Mouse (Mus musculus): ENCODE results near the gene Atp6v1g2. TPM values are rescaled to one million over a fixed set of nuclear protein-coding genes. Genes with fewer than 3 reads are reported as not detected.

The Atp6v1g2 gene
- polyA plus RNA-seq, 1 experiment, result 5.0 TPM

DNA sequence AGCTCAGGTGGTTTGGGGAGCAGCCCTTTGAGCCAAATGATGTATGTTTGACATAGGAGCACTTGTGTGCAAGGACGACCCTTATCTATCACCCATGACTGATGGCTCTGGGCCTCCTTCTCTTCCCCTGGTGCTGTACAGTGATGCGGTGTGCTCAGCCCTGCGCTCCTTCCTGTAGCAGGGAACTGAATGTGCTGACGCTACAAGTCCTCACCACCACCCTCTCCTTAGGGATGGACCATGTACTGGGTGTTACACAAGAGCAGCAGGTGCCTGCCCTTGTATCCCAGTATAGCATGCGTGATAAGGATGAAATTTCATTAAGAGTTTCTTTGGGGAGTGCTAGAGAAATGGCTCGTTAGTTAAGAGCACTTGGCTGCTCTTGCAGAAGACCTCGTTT, 13.7 kb downstream of the Atp6v1g2 start:
- WGBS, result 87% methylated on average over 7 of the region's 7 CpGs
- Histone ChIP-seq H3K4me3 (ENCODE audit: extremely low read depth, insufficient read depth, insufficient read length) (no peak overlapping the region), H3K36me3 (ENCODE audit: control insufficient read depth, insufficient read depth, low read length) (peaks cover 64% of the 10 kb centered on the region), H3K27ac (ENCODE audit: insufficient read depth, low read length) (no peak overlapping the region), H3K27me3 (ENCODE audit: control insufficient read depth, insufficient read depth, low read length) (no peaks in the 10 kb centered on the region), H3K4me1 (ENCODE audit: control insufficient read depth, insufficient read depth, insufficient read length) (peaks cover 4% of the 10 kb centered on the region; the same call in 1 of the 2 replicates)
- no peak for DNase-seq (ENCODE audit: low read depth in 1 of 2, low spot score in 2 of 2)
- TF ChIP-seq CTCF (IDR thresholded peaks at IDR 0.05; ENCODE audit: extremely low read depth, insufficient read depth, insufficient read length, insufficient replicate concordance), result no peak
- TF ChIP-seq POLR2A (IDR thresholded peaks at IDR 0.05; ENCODE audit: low read depth, low read length), result no peak

DNA sequence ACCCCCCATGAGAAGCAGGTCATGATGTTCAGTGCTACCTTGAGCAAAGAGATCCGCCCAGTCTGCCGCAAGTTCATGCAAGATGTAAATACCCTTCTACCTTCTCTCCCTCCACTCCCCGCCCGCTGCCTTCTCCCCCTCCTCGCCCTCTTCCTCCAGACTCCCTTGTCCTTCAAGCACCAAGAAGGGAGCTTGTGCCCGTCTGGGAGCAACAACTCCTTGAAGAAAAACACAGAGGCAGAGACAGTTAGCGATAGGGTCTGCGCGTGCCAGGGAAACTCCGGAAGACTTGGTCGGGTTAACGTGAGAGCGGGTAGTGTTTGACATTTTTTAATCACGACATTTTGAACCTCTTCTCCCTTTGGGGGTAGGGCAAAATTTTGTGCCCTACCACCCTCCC, 15.5 kb downstream of the Atp6v1g2 start:
- Histone ChIP-seq H3K27ac (ENCODE audit: insufficient read depth, low read length) (no peak overlapping the region), H3K4me1 (ENCODE audit: control insufficient read depth, insufficient read depth, insufficient read length) (no peaks in the 10 kb centered on the region; the same call in 1 of the 2 replicates), H3K4me3 (ENCODE audit: extremely low read depth, insufficient read depth, insufficient read length) (no peak overlapping the region), H3K36me3 (ENCODE audit: control insufficient read depth, insufficient read depth, low read length) (peaks cover 76% of the 10 kb centered on the region), H3K27me3 (ENCODE audit: control insufficient read depth, insufficient read depth, low read length) (no peaks in the 10 kb centered on the region)
- no peak for TF ChIP-seq POLR2A (IDR thresholded peaks at IDR 0.05; ENCODE audit: low read depth, low read length)
- no peak for TF ChIP-seq CTCF (IDR thresholded peaks at IDR 0.05; ENCODE audit: extremely low read depth, insufficient read depth, insufficient read length, insufficient replicate concordance)
- DNase-seq (ENCODE audit: low read depth in 1 of 2, low spot score in 2 of 2), result no peak
- WGBS, result 88% methylated on average over 14 of the region's 14 CpGs

DNA sequence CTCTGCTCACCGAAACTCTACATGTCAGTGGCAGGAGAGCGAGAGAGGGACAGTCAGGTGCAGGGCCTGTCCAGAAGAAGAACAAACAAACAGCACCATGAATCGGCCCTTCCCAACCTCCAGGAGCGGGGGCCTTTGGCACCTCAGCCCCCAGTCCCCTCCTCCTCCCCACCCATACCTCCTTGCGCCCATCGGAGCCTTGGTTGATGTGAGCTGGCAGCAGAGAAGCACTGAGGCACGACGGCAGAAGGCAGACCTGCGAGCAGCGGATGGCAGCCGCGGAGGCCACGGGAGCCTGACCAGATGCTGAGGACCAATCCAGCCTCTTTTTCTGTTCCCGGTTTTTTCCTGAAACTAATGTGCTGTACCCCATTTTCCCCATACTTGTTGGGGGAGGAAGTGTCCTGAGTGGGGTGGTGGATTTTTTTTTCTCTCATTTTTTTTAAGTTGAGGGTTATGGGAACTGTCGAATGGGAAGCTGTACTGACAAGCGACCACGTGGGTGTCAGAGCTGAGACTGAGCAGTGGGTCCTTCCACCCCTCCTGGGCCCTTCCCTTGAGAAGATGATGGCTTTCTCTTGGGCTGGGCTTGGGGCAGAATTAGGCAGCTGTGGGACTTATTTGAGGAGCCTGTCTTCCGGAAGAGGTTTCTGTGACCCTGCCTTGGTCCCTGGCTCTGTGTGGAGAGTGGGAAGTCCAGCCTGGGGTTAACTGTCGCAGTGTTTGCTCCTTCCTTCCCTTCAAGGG, 16.2 kb downstream of the Atp6v1g2 start:
- no peak for DNase-seq (ENCODE audit: low read depth in 1 of 2, low spot score in 2 of 2)
- Histone ChIP-seq H3K27ac (ENCODE audit: insufficient read depth, low read length) (no peak overlapping the region), H3K4me1 (ENCODE audit: control insufficient read depth, insufficient read depth, insufficient read length) (no peaks in the 10 kb centered on the region; the same call in 1 of the 2 replicates), H3K27me3 (ENCODE audit: control insufficient read depth, insufficient read depth, low read length) (no peaks in the 10 kb centered on the region), H3K36me3 (ENCODE audit: control insufficient read depth, insufficient read depth, low read length) (peaks cover 73% of the 10 kb centered on the region), H3K4me3 (ENCODE audit: extremely low read depth, insufficient read depth, insufficient read length) (no peak overlapping the region)
- WGBS, result 85% methylated on average over 19 of the region's 19 CpGs
- TF ChIP-seq POLR2A (IDR thresholded peaks at IDR 0.05; ENCODE audit: low read depth, low read length) (no peak), CTCF (IDR thresholded peaks at IDR 0.05; ENCODE audit: extremely low read depth, insufficient read depth, insufficient read length, insufficient replicate concordance) (no peak)

DNA sequence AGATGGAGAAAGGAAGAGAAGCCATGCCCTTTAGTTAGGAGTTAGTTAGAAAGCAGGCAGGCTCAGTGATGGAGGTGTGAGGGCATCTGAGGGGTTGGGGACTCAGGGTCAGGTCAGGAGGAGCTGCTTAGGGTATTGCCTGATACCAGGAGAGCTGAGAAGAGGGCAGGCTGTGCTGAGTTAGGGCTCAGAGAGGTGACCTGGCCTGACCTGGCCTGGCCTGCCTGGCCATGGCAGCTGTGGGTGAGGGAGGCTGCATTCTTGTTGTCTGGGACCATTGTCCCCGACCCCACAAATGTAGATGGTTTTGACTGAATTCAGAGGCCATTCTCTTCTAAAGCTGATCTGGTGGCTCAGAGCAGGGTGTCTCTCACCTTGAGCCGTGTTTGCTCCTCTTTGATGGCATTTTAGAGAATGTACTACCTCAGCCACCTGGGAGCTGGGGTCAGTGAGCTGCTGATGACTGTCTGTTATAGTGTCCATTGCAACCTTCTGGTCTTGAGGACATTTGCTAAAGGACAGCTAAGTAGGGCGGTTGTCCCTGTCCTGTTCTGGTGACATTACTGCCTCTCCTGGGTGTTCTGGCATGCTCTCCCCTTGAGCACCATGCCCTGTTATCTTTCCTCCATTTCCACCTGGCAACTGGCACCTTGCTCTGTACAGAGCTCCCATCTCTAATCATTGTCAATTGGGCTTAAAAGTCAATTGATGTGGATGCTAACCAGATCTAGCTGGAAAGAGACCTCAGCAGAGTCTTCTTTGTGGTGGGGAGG, 17.1 kb downstream of the Atp6v1g2 start:
- H3K27ac ChIP-seq (ENCODE audit: insufficient read depth, low read length), result no peak overlapping the region
- no peak for DNase-seq (ENCODE audit: low read depth in 1 of 2, low spot score in 2 of 2)
- no peaks in the 10 kb centered on the region; the same call in 1 of the 2 replicates for H3K4me1 ChIP-seq (ENCODE audit: control insufficient read depth, insufficient read depth, insufficient read length)
- TF ChIP-seq CTCF (IDR thresholded peaks at IDR 0.05; ENCODE audit: extremely low read depth, insufficient read depth, insufficient read length, insufficient replicate concordance), result no peak
- TF ChIP-seq POLR2A (IDR thresholded peaks at IDR 0.05; ENCODE audit: low read depth, low read length), result no peak
- peaks cover 65% of the 10 kb centered on the region for H3K36me3 ChIP-seq (ENCODE audit: control insufficient read depth, insufficient read depth, low read length)
- H3K4me3 ChIP-seq (ENCODE audit: extremely low read depth, insufficient read depth, insufficient read length), result no peak overlapping the region
- WGBS, result 97% methylated on average over 3 of the region's 3 CpGs
- no peaks in the 10 kb centered on the region for H3K27me3 ChIP-seq (ENCODE audit: control insufficient read depth, insufficient read depth, low read length)

DNA sequence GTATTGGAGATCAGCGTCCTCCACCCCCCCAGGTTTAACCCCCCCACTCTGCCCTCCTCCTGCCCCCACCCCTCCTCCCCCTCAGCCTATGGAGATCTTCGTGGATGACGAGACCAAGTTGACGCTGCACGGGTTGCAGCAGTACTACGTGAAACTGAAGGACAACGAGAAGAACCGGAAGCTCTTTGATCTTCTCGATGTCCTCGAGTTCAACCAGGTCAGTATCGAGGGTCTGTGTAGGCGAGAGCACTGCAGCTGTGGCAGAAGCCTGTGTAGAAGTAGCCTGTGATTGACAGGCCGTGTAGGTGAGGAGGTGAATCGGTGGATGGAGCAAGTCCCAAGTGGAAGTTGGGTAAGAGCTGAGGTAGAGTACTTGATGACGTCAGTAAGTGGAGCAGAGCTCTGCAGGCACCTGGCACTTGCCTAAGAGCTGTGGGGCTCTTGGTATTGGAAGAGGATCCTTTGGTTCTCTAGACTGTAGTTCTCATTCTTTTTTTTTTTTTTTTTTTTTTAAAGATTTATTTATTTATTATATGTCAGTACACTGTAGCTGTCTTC, 17.8 kb downstream of the Atp6v1g2 start:
- 91% methylated on average over 15 of the region's 15 CpGs for WGBS
- Histone ChIP-seq H3K27me3 (ENCODE audit: control insufficient read depth, insufficient read depth, low read length) (no peaks in the 10 kb centered on the region), H3K36me3 (ENCODE audit: control insufficient read depth, insufficient read depth, low read length) (peaks cover 63% of the 10 kb centered on the region), H3K4me1 (ENCODE audit: control insufficient read depth, insufficient read depth, insufficient read length) (no peaks in the 10 kb centered on the region), H3K27ac (ENCODE audit: insufficient read depth, low read length) (no peak overlapping the region), H3K4me3 (ENCODE audit: extremely low read depth, insufficient read depth, insufficient read length) (no peak overlapping the region)
- no peak for TF ChIP-seq CTCF (IDR thresholded peaks at IDR 0.05; ENCODE audit: extremely low read depth, insufficient read depth, insufficient read length, insufficient replicate concordance)
- no peak for TF ChIP-seq POLR2A (IDR thresholded peaks at IDR 0.05; ENCODE audit: low read depth, low read length)
- no peak for DNase-seq (ENCODE audit: low read depth in 1 of 2, low spot score in 2 of 2)

DNA sequence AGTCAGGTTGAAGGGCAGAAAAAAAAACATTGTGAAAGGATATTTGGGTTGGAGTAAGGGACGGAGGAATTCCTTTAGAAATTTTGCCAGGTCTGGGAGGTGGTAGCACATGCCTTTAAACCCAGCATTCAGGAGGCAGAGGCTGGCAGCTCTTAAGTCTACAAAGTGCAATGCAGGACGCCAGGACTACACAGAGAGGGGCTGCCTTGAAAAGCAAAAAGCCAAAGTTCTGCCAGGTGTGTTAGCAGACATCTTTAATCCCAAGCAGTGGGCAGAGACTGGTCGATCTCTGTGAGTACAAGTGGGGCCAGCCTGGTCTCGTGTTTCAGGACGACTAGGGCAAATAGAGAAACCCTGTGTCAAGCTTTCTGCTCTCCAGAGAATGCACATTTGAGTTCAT, 18.5 kb downstream of the Atp6v1g2 start:
- Histone ChIP-seq H3K27ac (ENCODE audit: insufficient read depth, low read length) (no peak overlapping the region), H3K36me3 (ENCODE audit: control insufficient read depth, insufficient read depth, low read length) (peaks cover 56% of the 10 kb centered on the region)
- WGBS, result 86% methylated on average over 5 of the region's 5 CpGs

More for the DNA sequence above, 18.5 kb downstream of the Atp6v1g2 start:
- Histone ChIP-seq H3K4me1 (ENCODE audit: control insufficient read depth, insufficient read depth, insufficient read length) (no peaks in the 10 kb centered on the region), H3K27me3 (ENCODE audit: control insufficient read depth, insufficient read depth, low read length) (no peaks in the 10 kb centered on the region), H3K4me3 (ENCODE audit: extremely low read depth, insufficient read depth, insufficient read length) (no peak overlapping the region)
- TF ChIP-seq CTCF (IDR thresholded peaks at IDR 0.05; ENCODE audit: extremely low read depth, insufficient read depth, insufficient read length, insufficient replicate concordance) (no peak), POLR2A (IDR thresholded peaks at IDR 0.05; ENCODE audit: low read depth, low read length) (no peak)
- no peak for DNase-seq (ENCODE audit: low read depth in 1 of 2, low spot score in 2 of 2)

All from spleen, adult 2 months (tissue).